Mouse (Mus musculus): ENCODE measurements around the gene Cacnb3.

DNA sequence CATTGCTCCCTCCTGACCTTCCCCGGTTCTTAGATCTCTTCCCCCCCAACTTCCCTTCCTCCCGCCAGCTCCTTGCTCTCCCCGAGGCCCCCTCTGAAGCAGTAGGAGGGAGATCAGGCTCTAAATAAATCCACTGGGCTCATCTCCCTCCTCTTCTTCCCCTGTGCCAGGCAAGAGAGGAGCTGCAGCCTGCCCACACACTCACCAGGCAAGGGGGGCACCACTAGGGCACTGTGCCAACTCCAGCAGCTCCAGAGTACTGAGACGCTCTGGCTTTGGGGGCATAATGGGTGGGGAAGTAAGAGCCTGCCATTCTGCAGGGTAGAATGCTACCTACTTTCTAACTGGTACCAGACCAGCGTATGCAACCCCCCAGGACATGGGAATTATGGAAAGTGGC, 5.9 kb downstream of the Cacnb3 start:
- TF ChIP-seq CTCF (IDR thresholded peaks at IDR 0.05; ENCODE audit: low read depth) (no peak), EP300 (optimal IDR thresholded peaks at IDR 0.05) (no peak)
